Mouse (Mus musculus): ENCODE measurements around the gene Zkscan16.

Zkscan16 gene

DNA sequence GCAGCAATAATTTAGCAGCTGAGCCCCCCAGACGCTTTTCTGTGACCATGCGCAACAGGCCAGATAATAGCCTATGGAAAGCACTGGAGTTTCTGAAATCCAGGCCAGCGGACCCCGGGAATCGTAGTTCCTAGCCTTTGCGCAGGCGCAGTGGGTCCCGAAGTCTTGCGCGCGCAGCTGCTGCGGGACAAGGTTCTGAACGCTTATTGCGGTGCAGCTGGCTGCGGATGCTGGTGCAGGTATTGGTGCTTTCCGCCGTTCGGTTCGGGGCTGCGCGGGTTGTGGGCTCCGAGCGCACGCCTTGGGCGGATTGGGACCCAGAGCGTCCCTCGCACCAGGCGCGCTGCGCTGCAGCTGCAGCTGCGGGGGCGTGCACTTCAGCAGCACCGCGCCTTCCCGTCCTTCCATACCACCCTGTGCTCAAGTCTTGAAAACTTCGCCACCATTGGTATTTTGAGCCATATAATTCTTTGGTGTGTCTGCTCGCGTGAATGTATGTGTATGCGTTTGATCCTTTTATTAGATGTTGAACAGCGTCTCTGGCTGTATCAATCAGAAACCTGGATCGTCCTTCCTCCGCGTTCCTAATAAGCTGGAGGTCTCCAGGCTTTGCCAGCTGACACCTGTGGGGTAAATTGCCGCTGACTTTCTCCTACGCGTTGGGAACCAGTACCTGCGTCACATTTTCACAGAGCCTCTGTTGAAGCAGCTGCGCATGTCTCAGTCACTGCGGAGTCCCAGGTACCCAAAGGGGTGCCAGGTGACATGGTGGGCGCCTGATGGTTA is at the start of gene Zkscan16:
Zkscan16 (plus strand) TSS at position 209 of the 786 bp plus-strand sequence.
- peak; percentile 96 to 97 for DNase-seq (ENCODE audit: low spot score in 2 of 2)

DNA sequence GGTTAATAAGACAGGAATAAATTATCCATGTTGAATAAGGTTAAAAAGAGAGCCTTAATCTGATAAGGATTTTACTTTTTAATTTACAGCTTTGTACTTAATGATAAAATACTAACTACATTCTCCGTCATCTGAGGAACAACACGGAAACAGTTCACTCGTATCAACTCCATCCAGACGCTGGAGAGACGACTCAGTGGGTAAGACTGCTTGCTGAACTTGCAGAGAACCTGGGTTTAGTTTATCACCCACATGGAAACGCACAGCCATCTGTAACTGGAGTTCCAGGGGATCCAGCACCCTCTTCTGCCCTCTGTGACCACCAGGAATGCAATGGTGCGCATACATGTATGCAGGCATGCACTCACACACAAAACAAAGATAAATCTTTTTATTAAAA is 49.0 kb upstream of the Zkscan16 start:
- DNase-seq (ENCODE audit: low spot score in 2 of 2), result no peak

DNA sequence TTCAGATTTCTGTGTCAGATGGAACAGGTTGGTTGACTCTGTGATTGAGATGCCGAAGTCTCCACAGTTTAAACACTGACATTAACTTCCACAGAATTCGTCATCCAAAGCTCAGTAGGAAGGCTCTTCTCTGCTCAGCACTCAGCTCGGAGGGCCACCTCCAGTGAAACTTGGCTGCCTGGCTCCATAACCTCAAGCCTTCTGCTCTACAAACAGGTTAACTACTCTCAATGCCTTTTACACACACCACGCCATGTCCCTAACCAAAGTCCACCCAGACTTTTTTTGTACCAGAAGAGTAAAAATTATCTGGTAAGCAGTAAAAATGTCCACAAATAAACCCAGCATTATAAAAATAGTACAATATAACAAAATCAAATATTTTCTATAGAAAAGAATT is 46.0 kb upstream of the Zkscan16 start:
- DNase-seq (ENCODE audit: low spot score in 2 of 2), result no peak

DNA sequence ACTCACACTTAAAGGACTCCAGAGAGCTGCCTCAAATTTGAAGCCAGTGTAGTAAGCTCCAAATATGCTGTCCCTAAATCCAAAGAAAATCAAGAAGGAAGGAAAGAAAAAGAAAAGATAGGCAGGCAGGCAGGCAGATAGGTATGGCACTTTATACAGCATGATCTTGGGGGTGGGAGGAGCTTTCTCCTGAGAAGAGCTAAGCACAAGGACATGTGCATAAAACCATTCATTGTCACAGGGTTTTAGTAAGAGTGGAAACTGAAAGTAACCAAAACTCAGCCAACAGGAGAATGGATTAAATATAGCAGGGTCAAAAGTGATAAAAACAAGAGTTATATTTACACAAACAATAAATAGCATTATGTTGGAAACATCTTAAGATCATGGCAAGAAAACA is 45.1 kb upstream of the Zkscan16 start:
- no peak for DNase-seq (ENCODE audit: low spot score in 2 of 2)

DNA sequence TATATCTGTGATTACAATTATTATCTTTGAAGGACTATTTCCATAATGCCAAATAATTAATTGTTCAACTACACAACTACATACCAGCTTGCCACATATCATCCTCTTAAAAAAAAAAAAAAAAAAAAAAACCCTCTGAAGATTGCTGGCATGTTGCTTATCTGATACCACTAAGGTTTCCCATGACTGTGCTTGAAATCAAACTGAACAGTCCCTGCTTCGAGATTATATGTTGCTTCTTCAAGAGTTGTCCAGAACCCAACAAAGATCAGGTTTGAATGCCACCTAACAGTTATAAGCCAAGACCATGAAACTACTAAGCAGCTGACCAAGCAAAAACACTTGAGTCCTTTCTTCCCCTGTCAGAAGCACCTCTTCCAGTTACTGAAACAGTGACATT is 36.0 kb upstream of the Zkscan16 start:
- DNase-seq (ENCODE audit: low spot score in 2 of 2), result no peak

DNA sequence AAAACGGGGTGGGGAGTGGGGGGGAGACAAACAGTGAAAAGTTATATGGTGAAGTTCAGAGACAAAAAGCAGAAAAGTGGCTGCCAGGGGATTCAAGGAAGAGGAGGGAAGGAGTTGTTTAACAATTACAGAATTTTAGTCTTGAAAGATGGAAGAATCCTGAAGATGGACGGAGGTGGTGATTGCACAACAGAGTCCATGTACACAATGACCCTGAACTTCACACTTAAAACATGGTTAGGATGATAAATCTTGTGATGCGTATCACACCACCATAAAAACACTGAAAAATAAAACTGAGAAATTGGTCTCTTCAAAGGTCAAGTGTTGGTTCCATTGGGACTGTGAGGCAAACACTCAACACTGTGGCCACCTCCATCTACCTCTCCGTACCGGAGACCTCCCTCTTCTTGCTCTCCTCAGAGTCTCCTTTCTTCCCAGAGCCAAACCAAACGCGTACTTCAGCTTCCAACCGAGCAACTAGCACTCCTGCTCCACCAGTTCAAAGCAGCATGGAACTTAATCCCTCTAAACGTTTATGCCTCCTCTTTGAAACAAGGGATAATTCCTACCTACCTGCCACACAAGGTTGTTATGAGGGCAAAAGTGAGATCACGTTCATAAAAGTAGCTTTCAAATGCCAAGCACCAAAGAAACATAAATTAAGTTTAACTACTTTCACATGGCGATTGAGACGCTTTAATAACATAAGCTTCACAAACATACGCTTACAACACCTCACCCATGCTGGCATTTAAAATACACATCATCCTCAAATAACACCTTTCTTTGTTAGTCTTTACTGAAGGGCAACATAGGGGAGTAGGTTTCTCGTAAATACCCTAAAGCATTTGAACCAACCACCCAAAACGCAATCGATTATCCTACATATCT is 33.0 kb upstream of the Zkscan16 start:
- DNase-seq (ENCODE audit: low spot score in 2 of 2), result no peak

- peak; percentile 77 to 81 for DNase-seq (ENCODE audit: low spot score in 2 of 2)
Measured at GRCm38 (mm10) chr4:58911069-58911830, 32.2 kb upstream of the Zkscan16 start.

GRCm38 (mm10) chr4:58911831-58912628 is 31.4 kb upstream of the Zkscan16 start:
- peak; percentile 70 to 73 for DNase-seq (ENCODE audit: low spot score in 2 of 2)

DNA sequence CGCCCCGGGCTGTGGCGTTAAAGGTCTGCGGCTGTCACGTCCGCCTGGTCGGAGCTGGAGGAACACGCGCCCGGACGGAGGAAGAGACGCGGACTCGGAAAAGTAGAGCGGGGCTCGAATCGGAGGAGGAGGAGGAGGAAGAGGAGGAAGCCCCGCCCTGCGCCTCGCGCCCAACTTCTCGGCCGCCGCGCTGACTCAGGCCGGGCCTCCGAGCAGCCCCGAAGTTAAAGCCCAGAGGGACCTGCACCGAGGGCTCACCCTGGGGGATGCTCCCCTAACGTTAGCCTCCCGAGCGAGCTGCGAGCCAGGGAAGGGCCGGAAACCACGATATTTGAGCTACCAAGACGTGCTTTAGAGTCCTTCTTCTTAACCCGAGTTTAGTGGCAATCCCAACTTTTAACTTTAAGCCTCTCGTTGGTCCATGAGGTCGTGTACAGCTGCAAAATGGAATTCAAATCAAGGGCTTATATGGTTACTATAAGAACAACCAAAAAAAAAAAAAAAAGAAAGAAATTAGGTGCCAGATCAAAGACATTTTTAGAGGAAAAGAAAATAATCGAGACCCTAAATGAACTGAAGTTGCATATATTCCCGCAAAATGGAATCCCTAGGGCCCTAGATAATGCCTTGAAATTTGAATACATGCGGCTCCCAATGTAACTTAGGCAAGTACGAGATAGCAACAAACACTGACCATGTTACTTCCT is 30.6 kb upstream of the Zkscan16 start, which contains the start of gene Ecpas:
Ecpas (minus strand) TSS at position 121 of the 707 bp plus-strand sequence.
- DNase-seq (ENCODE audit: low spot score in 2 of 2), result peak; percentile 81 to 82

DNA sequence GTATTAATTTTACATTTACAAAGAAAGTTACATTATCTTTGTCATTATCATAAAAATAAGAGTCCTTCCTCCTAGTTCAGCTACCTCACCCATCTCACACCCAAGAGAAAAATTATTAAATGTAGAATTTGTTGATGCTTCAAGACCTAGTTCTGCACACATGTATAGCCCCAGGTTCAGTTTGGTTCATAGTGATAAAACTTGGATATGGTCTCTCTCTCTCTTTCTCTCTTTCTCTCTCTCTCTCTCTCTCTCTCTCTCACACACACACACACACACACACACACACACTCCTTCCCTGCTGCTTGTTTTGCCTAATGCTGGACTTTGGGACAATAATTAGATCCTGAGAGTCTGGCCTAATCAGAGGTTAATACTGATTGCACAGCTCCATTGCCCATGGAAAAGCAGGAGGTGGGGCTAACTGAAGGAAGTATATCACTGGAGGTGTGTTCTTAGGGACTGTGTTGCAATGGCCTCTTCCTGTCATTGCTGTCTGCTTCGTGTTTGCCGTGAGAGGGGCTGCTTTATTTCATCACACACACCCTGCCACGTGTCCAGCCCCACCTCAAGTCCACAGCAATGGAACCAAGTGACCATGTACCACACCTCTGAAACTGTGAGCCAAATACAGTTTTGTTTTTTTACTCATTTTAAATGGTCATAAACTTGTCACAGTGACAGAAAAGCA is 29.9 kb upstream of the Zkscan16 start:
- no peak for DNase-seq (ENCODE audit: low spot score in 2 of 2)

GRCm38 (mm10) chr4:58915081-58915826 is 28.2 kb upstream of the Zkscan16 start:
- DNase-seq (ENCODE audit: low spot score in 2 of 2), result no peak

DNA sequence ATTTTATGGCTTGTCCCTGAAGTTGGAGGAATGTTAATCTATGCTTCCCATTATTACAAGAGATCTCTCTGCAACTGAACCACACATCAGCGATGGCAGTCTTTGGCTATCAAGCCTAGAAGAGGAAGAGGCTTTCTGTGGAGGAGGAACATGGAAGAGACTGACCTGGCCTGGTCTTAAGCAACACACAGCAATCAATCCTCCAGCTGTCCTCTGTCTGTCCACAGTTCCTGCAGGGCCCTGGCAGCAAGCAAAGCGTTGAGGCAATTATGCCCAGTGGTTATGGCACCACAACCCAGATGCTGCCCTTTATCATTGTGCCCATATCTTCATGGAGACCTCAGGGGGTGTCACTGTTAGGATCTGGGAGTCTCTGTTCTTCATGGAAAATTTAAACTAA is 19.5 kb upstream of the Zkscan16 start:
- peak in 1 of 2 experiments; percentile 4 for DNase-seq (ENCODE audit: low spot score in 2 of 2)

DNA sequence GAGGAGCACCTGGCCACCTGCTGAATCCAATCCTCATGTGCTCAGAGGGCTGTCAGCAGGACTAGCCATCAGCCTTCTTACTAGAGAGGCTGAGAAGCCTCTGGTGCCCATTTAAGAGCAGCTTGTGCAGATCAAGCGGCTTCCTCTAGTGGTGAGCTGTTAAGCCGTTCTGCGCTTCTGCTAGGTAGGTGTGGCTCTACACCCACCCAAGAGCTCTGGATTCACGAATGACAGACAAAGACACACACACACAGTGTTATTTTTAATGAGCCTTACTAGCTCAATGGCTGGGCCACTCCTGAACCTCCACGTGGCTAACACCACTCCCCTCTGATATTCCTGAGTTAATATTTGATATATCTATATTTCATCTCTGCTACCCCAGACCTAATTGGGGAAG is 17.8 kb upstream of the Zkscan16 start:
- peak in 1 of 2 experiments; percentile 8 for DNase-seq (ENCODE audit: low spot score in 2 of 2)

DNA sequence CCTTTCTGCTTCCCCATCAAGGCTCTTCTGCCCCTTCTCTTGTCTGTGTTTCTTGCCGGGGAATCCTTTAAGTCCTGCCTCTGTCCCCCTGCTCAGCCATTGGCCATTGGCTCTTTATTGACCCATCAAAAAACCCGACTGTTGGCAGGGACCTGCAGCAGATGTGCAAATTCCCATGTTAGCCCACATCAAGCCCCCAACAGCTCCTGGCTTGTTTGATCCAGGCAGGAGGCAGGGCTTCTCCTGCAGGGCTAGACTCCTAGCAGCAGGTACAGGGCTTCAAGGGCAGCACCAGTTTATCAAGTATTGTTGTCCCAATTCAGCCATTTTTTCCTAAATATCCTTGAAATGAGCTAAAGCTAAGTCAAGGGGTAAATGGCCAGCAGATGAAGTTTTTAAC is 17.3 kb upstream of the Zkscan16 start:
- DNase-seq (ENCODE audit: low spot score in 2 of 2), result no peak

GRCm38 (mm10) chr4:58927661-58928060 is 15.8 kb upstream of the Zkscan16 start:
- no peak for DNase-seq (ENCODE audit: low spot score in 2 of 2)

- no peak for DNase-seq (ENCODE audit: low spot score in 2 of 2)
Measured at GRCm38 (mm10) chr4:58932541-58932940, 10.9 kb upstream of the Zkscan16 start.

DNA sequence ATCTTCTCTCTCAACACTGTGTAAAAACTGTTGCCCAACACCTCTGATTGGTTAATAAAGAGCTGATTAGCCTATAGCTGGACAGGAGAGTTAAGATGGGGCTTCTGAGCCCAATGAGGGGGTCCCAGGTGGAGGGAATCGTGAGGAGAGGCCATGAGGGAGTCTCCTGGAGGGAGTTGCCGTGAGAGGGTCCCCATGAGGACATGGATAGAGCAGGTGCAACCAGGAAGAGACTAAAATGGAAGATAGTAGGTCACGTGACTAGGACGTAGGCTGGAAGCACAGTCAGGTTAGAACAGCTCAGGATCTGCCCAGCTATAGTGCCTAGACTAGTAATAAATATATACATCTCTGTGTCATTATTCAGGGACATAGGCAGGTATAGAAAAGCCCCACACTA is 9.1 kb upstream of the Zkscan16 start:
- DNase-seq (ENCODE audit: low spot score in 2 of 2), result no peak

DNA sequence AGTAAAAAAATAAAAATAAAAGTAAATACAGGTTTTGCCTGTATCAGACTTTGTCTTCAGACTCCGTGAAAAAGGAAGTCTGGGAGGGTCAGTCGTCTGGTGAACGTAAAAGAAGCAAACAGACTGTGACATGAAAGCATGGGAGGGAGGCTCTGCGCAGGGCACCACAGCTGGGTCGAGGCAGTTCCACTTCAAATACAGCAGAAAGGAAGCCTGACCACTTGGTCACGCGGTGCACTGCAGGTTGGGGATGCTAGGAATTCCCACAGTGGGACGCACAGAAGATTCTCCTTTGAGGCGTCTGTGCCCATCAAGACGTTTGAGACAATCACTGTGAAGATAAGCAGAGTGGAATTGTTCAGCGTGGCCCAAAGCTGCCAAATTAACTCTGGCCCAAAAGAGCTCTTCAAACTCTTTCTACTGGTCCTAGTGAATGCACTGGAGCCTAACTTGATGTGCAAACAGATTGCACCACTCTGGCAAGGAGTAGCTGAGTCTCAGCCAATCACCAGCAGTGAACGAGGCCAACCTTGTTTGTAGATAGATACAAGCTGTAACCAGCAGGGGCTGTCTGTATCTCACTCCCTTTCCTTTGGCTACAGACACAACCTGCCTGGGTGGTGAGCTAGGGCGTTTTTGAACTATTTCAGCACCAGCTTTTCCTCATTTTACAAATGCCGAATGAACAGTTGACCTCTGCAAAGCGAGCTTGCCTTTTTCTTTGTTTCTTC is 8.5 kb upstream of the Zkscan16 start:
- peak; percentile 49 to 62 for DNase-seq (ENCODE audit: low spot score in 2 of 2)
